Mouse (Mus musculus): ENCODE results near the gene Enox1. TPM values are rescaled to one million over a fixed set of nuclear protein-coding genes. Genes with fewer than 3 reads are reported as not detected.

The Enox1 gene
- total and polyA plus RNA-seq, 3 experiments, result not detected

GRCm38 (mm10) chr14:77478692-77479091 is 322.1 kb downstream of the Enox1 start:
- Histone ChIP-seq H3K79me2 (replicated peaks; ENCODE audit: control insufficient read depth, extremely low read depth, insufficient read depth, poor library complexity, severe bottlenecking) (no peaks in the 10 kb centered on the region), H3K27ac (ENCODE audit: insufficient read depth, low read depth) (no peak overlapping the region), H3K9me3 (replicated peaks; ENCODE audit: low read length) (peaks cover 69% of the 10 kb centered on the region), H3K4me3 (replicated peaks in 1 of 3; ENCODE audit: low read depth in 2 of 3, low read length in 2 of 3, poor library complexity in 1 of 3) (no peak overlapping the region), H3K27me3 (replicated peaks) (no peaks in the 10 kb centered on the region), H3K36me3 (replicated peaks in 1 of 2; ENCODE audit: control insufficient read depth in 1 of 2, insufficient read depth in 1 of 2, low read length in 1 of 2) (no peaks in the 10 kb centered on the region), H3K4me2 (ENCODE audit: insufficient read depth, low read depth, poor library complexity, severe bottlenecking) (no peak overlapping the region), H3K4me1 (ENCODE audit: control insufficient read depth in 1 of 2, insufficient read depth in 2 of 2) (no peaks in the 10 kb centered on the region), H3K9ac (ENCODE audit: insufficient read depth, low read depth) (no peak overlapping the region)
- DNase-seq (ENCODE audit: extremely low read depth), result no peak
- dilution Hi-C loops (cut with MboI; ENCODE audit: extremely low pct_ligation_motif_present, extremely low pct_unique_long_range_greater_than_20kb, low sequenced_read_pairs) (no loop called here), in situ Hi-C loops (cut with MboI; ENCODE audit: low pct_ligation_motif_present, low pct_unique_long_range_greater_than_20kb, low sequenced_read_pairs) (no loop called here)
- no peak for TF ChIP-seq MAX (IDR thresholded peaks at IDR 0.05; ENCODE audit: low read length)
- no peak for TF ChIP-seq UBTF (IDR thresholded peaks at IDR 0.05; ENCODE audit: low read depth, low read length)
- no peak for TF ChIP-seq TCF12 (IDR thresholded peaks at IDR 0.05; ENCODE audit: low read depth, low read length)
- no peak for TF ChIP-seq ETS1 (conservative IDR thresholded peaks at IDR 0.05; ENCODE audit: low read depth, low read length)
- TF ChIP-seq TBP (conservative IDR thresholded peaks at IDR 0.05; ENCODE audit: low read depth, low read length), result no peak
- TF ChIP-seq ELF1 (IDR thresholded peaks at IDR 0.05; ENCODE audit: low read depth, low read length), result no peak
- no peak for TF ChIP-seq E2F4 (IDR thresholded peaks at IDR 0.05; ENCODE audit: insufficient replicate concordance, low read depth, low read length)
- no peak for TF ChIP-seq PAX5 (IDR thresholded peaks at IDR 0.05; ENCODE audit: low read length)
- TF ChIP-seq ZKSCAN1 (IDR thresholded peaks at IDR 0.05; ENCODE audit: borderline replicate concordance, low read depth, low read length), result no peak
- TF ChIP-seq RAD21 (IDR thresholded peaks at IDR 0.05; ENCODE audit: low read depth, low read length), result no peak

GRCm38 (mm10) chr14:77483076-77483475 is 326.5 kb downstream of the Enox1 start:
- Histone ChIP-seq H3K36me3 (replicated peaks in 1 of 2; ENCODE audit: control insufficient read depth in 1 of 2, insufficient read depth in 1 of 2, low read length in 1 of 2) (no peaks in the 10 kb centered on the region), H3K4me3 (replicated peaks in 1 of 3; ENCODE audit: low read depth in 2 of 3, low read length in 2 of 3, poor library complexity in 1 of 3) (no peak overlapping the region), H3K4me2 (ENCODE audit: insufficient read depth, low read depth, poor library complexity, severe bottlenecking) (no peak overlapping the region), H3K4me1 (ENCODE audit: control insufficient read depth in 1 of 2, insufficient read depth in 2 of 2) (no peaks in the 10 kb centered on the region), H3K9ac (ENCODE audit: insufficient read depth, low read depth) (no peak overlapping the region), H3K79me2 (replicated peaks; ENCODE audit: control insufficient read depth, extremely low read depth, insufficient read depth, poor library complexity, severe bottlenecking) (no peaks in the 10 kb centered on the region), H3K27me3 (replicated peaks) (no peaks in the 10 kb centered on the region), H3K9me3 (replicated peaks; ENCODE audit: low read length) (peaks cover 71% of the 10 kb centered on the region), H3K27ac (ENCODE audit: insufficient read depth, low read depth) (no peak overlapping the region)
- no peak for DNase-seq (ENCODE audit: extremely low read depth)
- in situ Hi-C loops (cut with MboI; ENCODE audit: low pct_ligation_motif_present, low pct_unique_long_range_greater_than_20kb, low sequenced_read_pairs) (no loop called here), dilution Hi-C loops (cut with MboI; ENCODE audit: extremely low pct_ligation_motif_present, extremely low pct_unique_long_range_greater_than_20kb, low sequenced_read_pairs) (no loop called here)
- TF ChIP-seq MAZ (IDR thresholded peaks at IDR 0.05; ENCODE audit: low read depth, low read length) (no peak), NELFE (IDR thresholded peaks at IDR 0.05; ENCODE audit: low read depth, low read length) (no peak), CTCF (conservative IDR thresholded peaks at IDR 0.05 in 1 of 2, IDR thresholded peaks at IDR 0.05 in 1 of 2; ENCODE audit: low read depth in 2 of 2, low read length in 2 of 2) (no peak), MAFK (IDR thresholded peaks at IDR 0.05; ENCODE audit: insufficient replicate concordance, low read length) (no peak), ZC3H11A (IDR thresholded peaks at IDR 0.05; ENCODE audit: low read depth, low read length) (no peak), CHD1 (IDR thresholded peaks at IDR 0.05; ENCODE audit: low read depth, low read length) (no peak)
